Mouse (Mus musculus) right cerebral cortex, postnatal 10 days (tissue): Measurements from ENCODE around the gene Olfr1046.
"Not testable (repeated sequence)": the region's sequence is repeated elsewhere in the genome, so short reads cannot be mapped to it uniquely, and the experiment has no call there.

Experiments
- DNase-seq, 2 experiments: peaks; one replicate each; pipeline ENCODE4 v3.0.0; 2021; ENCODE audit warnings: low spot score in 2 of 2

The Olfr1046 gene

DNA sequence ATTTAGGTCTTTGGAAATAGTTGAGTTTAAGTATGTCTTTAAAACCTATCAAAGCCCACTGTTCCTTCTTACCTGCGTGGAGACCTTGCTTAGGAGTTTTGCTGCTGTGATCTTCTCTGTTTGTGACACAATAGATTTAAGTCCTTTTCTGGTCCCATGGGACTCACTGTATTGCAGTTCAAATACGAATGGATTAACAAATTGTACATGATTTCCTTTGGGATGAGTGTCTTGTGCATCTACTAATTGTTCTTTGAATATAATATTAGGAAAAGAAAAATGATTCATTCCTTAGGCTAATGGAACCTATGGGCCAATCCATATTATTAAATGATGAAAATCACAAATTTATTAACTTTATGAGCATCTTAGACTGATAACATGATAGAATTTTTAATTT is at the start of gene Olfr1046:
Gene Olfr1046, minus strand, starts transcription at position 101 of the 400 bp plus-strand sequence.
- DNase-seq, result no peak

DNA sequence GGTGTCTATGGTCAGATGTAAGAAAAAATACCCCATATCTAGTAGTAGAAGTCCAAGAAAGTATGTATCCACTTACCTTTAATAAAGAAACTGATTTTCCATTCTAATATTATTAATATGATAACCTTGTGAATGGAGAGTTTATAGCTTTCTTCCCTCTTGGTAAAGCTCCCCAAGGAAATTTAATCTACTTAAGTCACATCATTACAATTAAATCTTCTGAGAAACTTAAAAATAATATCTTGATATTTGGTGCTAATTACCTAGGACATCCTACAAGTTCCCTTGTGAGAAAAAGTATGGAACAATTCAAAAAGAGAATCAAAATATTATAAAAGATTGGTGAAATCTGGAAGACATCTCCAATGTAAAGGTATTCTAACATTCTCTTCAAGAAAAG is 39.1 kb upstream of the Olfr1046 start, which contains the start of gene Olfr1049:
Gene Olfr1049, minus strand, starts transcription at position 101 of the 400 bp plus-strand sequence.
- DNase-seq, result not testable (repeated sequence)

DNA sequence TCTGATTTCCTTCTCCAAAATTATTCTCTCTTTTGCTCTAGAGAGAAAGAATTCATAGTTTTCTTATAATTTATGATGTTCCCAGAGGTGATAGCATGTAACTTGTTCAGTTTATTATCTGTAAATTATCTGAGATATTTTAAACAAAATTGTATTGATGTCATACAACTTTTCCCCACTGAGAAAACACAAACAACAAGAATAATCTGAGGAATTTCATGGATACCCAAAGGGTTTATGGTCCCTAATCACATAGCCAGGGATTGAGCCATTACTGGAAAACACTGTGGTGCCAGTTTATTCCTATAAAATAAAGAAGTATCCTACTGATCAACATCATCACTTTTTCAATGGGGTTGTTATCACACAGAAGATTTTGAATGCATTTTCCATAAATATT is 21.1 kb upstream of the Olfr1046 start, which contains the start of gene Olfr1048:
Gene Olfr1048, minus strand, starts transcription at position 101 of the 400 bp plus-strand sequence.
- DNase-seq, result no peak

DNA sequence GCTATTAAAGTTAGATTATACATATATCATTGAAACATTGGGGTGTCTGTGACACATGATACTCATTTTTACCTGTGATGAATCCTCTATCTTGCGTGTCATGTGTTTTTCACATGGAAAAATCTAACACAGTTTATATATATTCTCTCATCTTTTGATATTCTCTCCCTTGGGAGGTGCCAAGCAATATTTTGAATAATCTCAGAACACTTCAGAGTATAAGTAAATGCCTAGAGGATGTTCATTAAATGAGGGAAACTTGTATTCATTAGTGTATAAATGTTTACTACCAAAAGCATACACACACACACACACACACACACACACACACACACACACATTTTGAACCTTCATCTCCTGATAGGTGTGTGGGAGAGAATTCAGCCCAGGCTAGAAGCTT is 12.2 kb upstream of the Olfr1046 start, which contains the start of gene Olfr1047:
Gene Olfr1047, minus strand, starts transcription at position 101 of the 400 bp plus-strand sequence.
- no peak for DNase-seq

DNA sequence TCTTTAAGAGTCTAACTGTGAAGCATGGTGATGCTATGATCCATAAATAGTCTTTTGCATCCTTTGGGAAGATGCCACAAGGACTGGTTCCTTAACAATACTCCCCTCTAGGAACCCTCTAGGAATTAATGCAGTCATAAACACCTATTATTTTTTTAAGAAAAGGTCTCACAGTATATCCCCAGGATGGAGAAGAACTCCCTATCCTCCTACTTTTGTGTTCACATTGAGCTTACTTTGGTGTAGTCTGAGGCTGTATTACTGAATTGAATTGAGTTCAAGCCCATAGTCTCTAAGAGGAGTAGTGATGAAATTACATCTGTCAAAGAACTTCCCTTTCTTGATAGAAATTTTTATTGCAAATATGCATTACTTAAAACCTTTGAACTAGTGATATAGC is 16.2 kb downstream of the Olfr1046 start, which contains the start of gene Olfr1045:
Gene Olfr1045, minus strand, starts transcription at position 101 of the 400 bp plus-strand sequence.
- DNase-seq, result no peak

DNA sequence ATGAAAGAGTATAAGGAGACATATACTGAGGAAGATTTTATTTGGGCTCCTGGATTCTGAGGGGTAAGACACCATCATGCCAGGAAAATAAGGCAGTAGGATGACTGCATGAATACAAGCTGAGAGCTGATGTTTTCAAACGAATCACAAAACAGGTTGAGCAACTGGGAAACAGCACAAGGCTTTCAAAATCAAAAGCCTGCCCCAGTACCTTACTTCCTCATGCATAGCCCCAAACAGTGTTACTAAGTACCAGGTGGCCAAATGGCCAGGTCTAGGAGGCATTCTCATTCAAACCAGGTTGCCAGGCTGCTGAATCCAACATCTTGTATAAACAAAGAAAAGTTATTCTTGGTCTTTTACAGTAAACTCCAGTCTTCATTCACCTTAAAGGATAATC is 23.3 kb downstream of the Olfr1046 start:
- DNase-seq, result no peak

DNA sequence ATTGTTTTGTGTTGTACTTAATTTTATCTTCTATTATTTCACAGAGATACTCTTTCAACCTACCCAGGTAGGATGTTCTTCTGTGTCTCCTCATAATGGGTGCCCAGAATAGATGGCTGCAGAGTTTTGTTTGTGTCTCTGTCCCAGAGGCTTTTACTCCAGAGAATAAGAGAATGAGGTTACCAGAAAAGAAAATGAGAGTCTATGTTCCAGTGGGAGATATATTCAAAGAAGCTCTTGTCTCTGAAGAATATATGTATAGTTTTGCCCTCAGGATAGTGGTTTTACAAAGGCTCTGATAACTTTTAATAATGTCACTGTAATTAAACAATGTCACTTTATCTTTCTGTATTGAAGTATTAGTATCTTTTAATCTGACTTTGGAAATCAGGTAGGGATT is 33.5 kb downstream of the Olfr1046 start, which contains the start of gene Olfr52:
Gene Olfr52, minus strand, starts transcription at position 101 of the 400 bp plus-strand sequence.
- DNase-seq, result no peak

DNA sequence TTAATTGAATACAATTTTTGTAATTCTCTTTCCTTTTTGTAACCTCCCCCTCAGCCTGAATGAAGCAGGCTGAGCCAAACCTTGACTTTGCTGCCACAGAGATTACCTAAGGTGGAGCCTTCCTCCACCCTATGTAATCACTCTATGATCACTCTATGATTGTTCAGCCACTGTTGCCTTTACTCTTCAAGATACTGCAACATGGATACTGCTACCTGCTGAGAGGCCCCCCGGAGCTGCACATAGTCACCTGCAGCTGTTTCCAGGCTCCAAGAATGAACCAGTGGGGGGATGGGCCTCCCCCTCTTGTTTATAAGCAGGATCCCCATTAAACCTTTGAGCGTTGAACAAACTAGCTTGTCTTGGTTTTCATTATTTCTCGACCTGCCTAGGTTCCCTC is 39.2 kb downstream of the Olfr1046 start:
- DNase-seq, result no peak

DNA sequence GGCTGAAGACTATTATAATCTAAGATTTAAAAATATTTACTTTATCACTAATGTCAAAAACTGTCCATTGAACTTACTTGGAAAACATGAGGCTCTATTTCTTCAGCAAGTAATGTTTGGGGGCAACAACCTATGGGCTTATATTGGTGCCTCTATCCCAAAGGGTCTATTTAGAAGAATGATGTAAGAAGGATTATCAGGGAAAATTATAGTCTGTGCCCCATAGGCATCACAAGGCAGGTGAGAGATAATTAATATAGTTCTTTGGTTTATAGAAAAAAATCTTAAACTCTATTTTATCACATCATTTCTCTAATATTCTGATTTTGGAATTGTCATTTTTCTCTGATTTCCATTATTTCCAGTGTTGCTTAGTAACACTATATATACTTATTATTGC is 41.4 kb downstream of the Olfr1046 start, which contains the start of gene Olfr1044:
Gene Olfr1044, minus strand, starts transcription at position 101 of the 400 bp plus-strand sequence.
- DNase-seq, result no peak

DNA sequence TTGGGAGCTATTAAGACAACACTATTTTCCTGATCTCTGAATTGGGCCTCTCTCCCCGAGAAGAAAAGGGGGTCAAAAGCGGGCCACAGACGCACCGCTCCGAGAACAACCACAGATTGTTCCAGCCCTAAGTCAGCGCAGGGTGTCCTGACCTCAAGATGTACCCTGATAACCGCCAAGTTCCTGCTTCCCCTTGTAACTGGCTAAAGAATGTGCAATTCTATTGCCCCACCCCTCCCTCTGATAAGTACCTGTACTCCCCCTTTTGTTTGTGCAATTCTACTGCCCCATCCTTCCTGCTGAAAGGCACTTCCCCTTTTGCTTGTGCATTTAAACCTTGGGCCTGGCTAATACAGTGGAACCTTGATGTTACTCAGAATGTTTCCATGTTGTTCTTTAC is 43.7 kb downstream of the Olfr1046 start:
- DNase-seq, result not testable (repeated sequence)

DNA sequence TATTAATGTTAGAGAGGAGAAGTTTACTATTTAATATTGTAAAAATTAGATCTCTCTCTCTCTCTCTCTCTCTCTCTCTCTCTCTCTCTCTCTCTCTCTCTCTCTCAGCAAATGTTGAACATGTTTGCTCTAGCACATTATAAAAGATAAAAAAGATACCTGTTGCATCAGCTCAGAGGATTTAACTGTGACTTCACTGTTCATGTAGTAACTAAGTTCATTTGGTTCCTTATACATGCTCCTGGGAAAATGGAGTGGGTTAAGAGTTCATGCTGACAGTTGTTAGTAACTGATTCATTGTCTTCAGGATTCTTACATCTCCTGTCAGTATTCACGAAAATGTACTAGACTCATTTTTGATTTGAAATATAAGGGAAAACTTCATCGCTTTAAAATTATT is 51.7 kb downstream of the Olfr1046 start, which contains the start of gene Olfr1043:
Gene Olfr1043, minus strand, starts transcription at position 101 of the 400 bp plus-strand sequence.
- DNase-seq, result no peak
